Mouse (Mus musculus) brain, embryonic 14.5 days (tissue): Measurements from ENCODE around the gene Pard3b.

Experiments
- CTCF ChIP-seq: fragments of 200-500 bp; IDR thresholded peaks from 2 replicates; pipeline ENCODE4 v1.5.1; 2012; ENCODE audit warnings: inconsistent platforms, mild to moderate bottlenecking, moderate library complexity, borderline replicate concordance; ENCODE audit not compliant: insufficient read depth, insufficient read length; ENCODE audit errors: extremely low read depth
- POLR2A ChIP-seq: fragments of 200-500 bp; IDR thresholded peaks from 2 replicates; pipeline ENCODE4 v1.6.1; 2012; ENCODE audit warnings: mild to moderate bottlenecking, inconsistent platforms, borderline replicate concordance; ENCODE audit not compliant: poor library complexity, insufficient read depth, insufficient read length, severe bottlenecking; ENCODE audit errors: extremely low read depth

- TF ChIP-seq POLR2A, result no peak
- no peak for TF ChIP-seq CTCF
These were observed 6.4 kb downstream of the Pard3b start for GRCm38 (mm10) chr1:61645062-61645461.
